ENCODE assay signal across 8 mouse cellular contexts in genomic region chr16:4541033-4541432, GRCm38 (mm10). TPM values are rescaled to one million over a fixed set of nuclear protein-coding genes. Genes with fewer than 3 reads are reported as not detected.
A peak's percentile ranks its signal among the peaks of the same experiment; 100 is the strongest.
DNase-seq lines count a peak whose midpoint lies in the region; ATAC-seq and TF ChIP-seq lines count a peak whose summit lies in the region.

No protein-coding gene starts in this region.

- no peaks in the 10 kb centered on the region for H3K4me1 ChIP-seq in kidney, embryonic 14.5 days (ENCODE audit: control insufficient read depth, insufficient read depth, low read length)
- peaks cover 3% of the 10 kb centered on the region for H3K4me1 ChIP-seq in cortical plate, adult 2 months (ENCODE audit: control insufficient read depth, insufficient read depth, low read length)
- peaks cover 5% of the 10 kb centered on the region for H3K4me1 ChIP-seq in hindbrain, embryonic 16.5 days (ENCODE audit: control insufficient read depth, insufficient read depth, low read depth, low read length)
- H3K4me1 ChIP-seq in midbrain, embryonic 14.5 days (ENCODE audit: control insufficient read depth, insufficient read depth, low read length) = peaks cover 4% of the 10 kb centered on the region; the same call in 1 of the 2 replicates

- intact Hi-C loops in gastrocnemius, postnatal 36 days (cut with DNase I) = no loop called here

- H3K4me2 ChIP-seq in kidney, embryonic 14.5 days (replicated peaks; ENCODE audit: low read depth, low read length) = peak overlapping the region; percentile 55
- H3K4me2 ChIP-seq in hindbrain, embryonic 16.5 days (ENCODE audit: low read length) = peak overlapping the region; percentile 61
- H3K4me2 ChIP-seq in midbrain, embryonic 14.5 days (ENCODE audit: low read length) = peak overlapping the region; percentile 57

- no peak for TF ChIP-seq CTCF in cortical plate, adult 2 months (IDR thresholded peaks at IDR 0.05; ENCODE audit: extremely low read depth, insufficient read depth, low read length)

- no peak for TF ChIP-seq POLR2A in cortical plate, adult 2 months (IDR thresholded peaks at IDR 0.05; ENCODE audit: extremely low read depth, insufficient read depth, low read length)

- H3K36me3 ChIP-seq in kidney, embryonic 14.5 days (ENCODE audit: control insufficient read depth, insufficient read depth, low read length) = peaks cover 16% of the 10 kb centered on the region
- H3K36me3 ChIP-seq in hindbrain, embryonic 16.5 days (ENCODE audit: control insufficient read depth, insufficient read depth, low read length) = peaks cover 5% of the 10 kb centered on the region; the same call in 1 of the 2 replicates
- peaks cover 13% of the 10 kb centered on the region; the same call in 1 of the 2 replicates for H3K36me3 ChIP-seq in midbrain, embryonic 14.5 days (ENCODE audit: control insufficient read depth, insufficient read depth, low read length)

- H3K27ac ChIP-seq in kidney, embryonic 14.5 days (ENCODE audit: low read depth, low read length) = no peak overlapping the region
- H3K27ac ChIP-seq in cortical plate, adult 2 months (ENCODE audit: insufficient read depth, low read length) = no peak overlapping the region
- H3K27ac ChIP-seq in hindbrain, embryonic 16.5 days (ENCODE audit: low read depth, low read length) = no peak overlapping the region; the same call in 1 of the 2 replicates
- no peak overlapping the region; the same call in 1 of the 2 replicates for H3K27ac ChIP-seq in midbrain, embryonic 14.5 days (replicated peaks; ENCODE audit: low read depth, low read length)

- H3K9ac ChIP-seq in kidney, embryonic 14.5 days (ENCODE audit: low read depth, low read length) = 0 out of 2 replicates have a peak overlapping the region, but pooled peaks have one; percentile 64
- no peak overlapping the region for H3K9ac ChIP-seq in hindbrain, embryonic 16.5 days (ENCODE audit: low read depth, low read length)
- H3K9ac ChIP-seq in midbrain, embryonic 14.5 days (replicated peaks; ENCODE audit: low read length) = peak overlapping the region; percentile 50; the same call in 1 of the 2 replicates

- peak overlapping the region; percentile 50 for H3K4me3 ChIP-seq in kidney, embryonic 14.5 days (ENCODE audit: low read length)
- peak overlapping the region; percentile 56; the same call in 1 of the 2 replicates for H3K4me3 ChIP-seq in cortical plate, adult 2 months (ENCODE audit: insufficient read depth, low read length)
- H3K4me3 ChIP-seq in hindbrain, embryonic 16.5 days (ENCODE audit: low read length) = peak overlapping the region; percentile 49
- peak overlapping the region; percentile 51 for H3K4me3 ChIP-seq in midbrain, embryonic 14.5 days (replicated peaks; ENCODE audit: low read depth, low read length)

- ATAC-seq in kidney, embryonic 14.5 days (ENCODE audit: low FRiP score, low TSS enrichment) = no peak
- no peak for ATAC-seq in hindbrain, embryonic 16.5 days
- no peak for ATAC-seq in midbrain, embryonic 14.5 days (ENCODE audit: low FRiP score, low TSS enrichment)

- 59% methylated on average over 4 of the region's 4 CpGs for WGBS in kidney, embryonic 14.5 days
- 58% methylated on average over 4 of the region's 4 CpGs for WGBS in hindbrain, embryonic 16.5 days
- 67% methylated on average over 4 of the region's 4 CpGs for WGBS in midbrain, embryonic 14.5 days

- H3K27me3 ChIP-seq in kidney, embryonic 14.5 days (ENCODE audit: control insufficient read depth, insufficient read depth, low read length) = no peaks in the 10 kb centered on the region
- H3K27me3 ChIP-seq in hindbrain, embryonic 16.5 days (replicated peaks; ENCODE audit: control insufficient read depth, insufficient read depth, low read length) = no peaks in the 10 kb centered on the region
- no peaks in the 10 kb centered on the region for H3K27me3 ChIP-seq in midbrain, embryonic 14.5 days (ENCODE audit: control insufficient read depth, insufficient read depth, low read length)

- no peak for DNase-seq in kidney, postnatal 14 days
- no peak for DNase-seq in midbrain, embryonic 14.5 days
- DNase-seq in layer of hippocampus, postnatal 36 days = no peak
- DNase-seq in urinary bladder, postnatal 36 days (ENCODE audit: low spot score in 2 of 2) = no peak
- no peak for DNase-seq in gastrocnemius, postnatal 36 days

- no peaks in the 10 kb centered on the region for H3K9me3 ChIP-seq in kidney, embryonic 14.5 days (ENCODE audit: control insufficient read depth, low read length)
- H3K9me3 ChIP-seq in hindbrain, embryonic 16.5 days (ENCODE audit: control insufficient read depth, low read length) = no peaks in the 10 kb centered on the region
- no peaks in the 10 kb centered on the region for H3K9me3 ChIP-seq in midbrain, embryonic 14.5 days (ENCODE audit: control insufficient read depth, low read length)

RNA-seq across cellular contexts. Expression of gene Srl, which starts 0.6 kb away (rescaled TPM):
- 7.7 and 21.1 TPM in 2 replicates for polyA plus RNA-seq in kidney, embryonic 14.5 days (2014; fragmentation: Nextera tagmentation; extraction: Ambion mirVana)
- 7.4 and 9.6 TPM in 2 replicates for polyA plus RNA-seq in cortical plate, adult 2 months (2012; rRNA removed)
- polyA plus RNA-seq in hindbrain, embryonic 16.5 days (2015; fragmentation: Nextera tagmentation; extraction: Ambion mirVana) = 16.3 and 27.7 TPM in 2 replicates
- 17.6 and 25.7 TPM in 2 replicates for polyA plus RNA-seq in midbrain, embryonic 14.5 days (2014; fragmentation: Nextera tagmentation; extraction: Ambion mirVana)
- total RNA-seq in layer of hippocampus, postnatal 36 days (2021) = 10 to 100 TPM; 13.6 to 14.1 TPM
- total RNA-seq in gastrocnemius, postnatal 36 days (2021) = 1,000 to 10,000 TPM; 1,182 to 1,390 TPM

RNA-seq across cellular contexts. Expression of gene Tfap4, which starts 18.6 kb away (rescaled TPM):
- polyA plus RNA-seq in kidney, embryonic 14.5 days (2014; fragmentation: Nextera tagmentation; extraction: Ambion mirVana) = 24.5 and 25.7 TPM in 2 replicates
- 3.9 and 5.0 TPM in 2 replicates for polyA plus RNA-seq in cortical plate, adult 2 months (2012; rRNA removed)
- polyA plus RNA-seq in hindbrain, embryonic 16.5 days (2015; fragmentation: Nextera tagmentation; extraction: Ambion mirVana) = 8.5 and 10.6 TPM in 2 replicates
- 7.2 and 8.9 TPM in 2 replicates for polyA plus RNA-seq in midbrain, embryonic 14.5 days (2014; fragmentation: Nextera tagmentation; extraction: Ambion mirVana)
- 1 to 10 TPM; 4.3 to 4.7 TPM for total RNA-seq in layer of hippocampus, postnatal 36 days (2021)
- 1 to 10 TPM; 2.6 to 4.1 TPM for total RNA-seq in gastrocnemius, postnatal 36 days (2021)

RNA-seq across cellular contexts. Expression of gene Glis2, which starts 53.5 kb away (rescaled TPM):
- polyA plus RNA-seq in kidney, embryonic 14.5 days (2014; fragmentation: Nextera tagmentation; extraction: Ambion mirVana) = 42.4 and 47.3 TPM in 2 replicates
- 17.3 and 22.1 TPM in 2 replicates for polyA plus RNA-seq in cortical plate, adult 2 months (2012; rRNA removed)
- polyA plus RNA-seq in hindbrain, embryonic 16.5 days (2015; fragmentation: Nextera tagmentation; extraction: Ambion mirVana) = 13.0 and 14.2 TPM in 2 replicates
- polyA plus RNA-seq in midbrain, embryonic 14.5 days (2014; fragmentation: Nextera tagmentation; extraction: Ambion mirVana) = 13.2 and 13.4 TPM in 2 replicates
- 10 to 100 TPM; 13.1 to 14.6 TPM for total RNA-seq in layer of hippocampus, postnatal 36 days (2021)
- 1 to 10 TPM; 5.9 to 7.0 TPM for total RNA-seq in gastrocnemius, postnatal 36 days (2021)
